Mouse (Mus musculus): ENCODE results near the gene Xpnpep1. TPM values are rescaled to one million over a fixed set of nuclear protein-coding genes. Genes with fewer than 3 reads are reported as not detected.

The Xpnpep1 gene
- polyA plus RNA-seq, 1 experiment from 2014 or later, result 146 TPM

- H3K4me2 ChIP-seq, result no peak overlapping the region
- peaks cover 56% of the 10 kb centered on the region for H3K4me1 ChIP-seq
- no peaks in the 10 kb centered on the region for H3K27me3 ChIP-seq
- H3K27ac ChIP-seq, result peak overlapping the region; percentile 69
- no peak for ATAC-seq (ENCODE audit: insufficient number of reproducible peaks, insufficient read depth, low FRiP score, low TSS enrichment, low read depth)
- 82% methylated on average over 5 of the region's 5 CpGs for WGBS
- no peaks in the 10 kb centered on the region for H3K9me3 ChIP-seq
- no peak overlapping the region for H3K4me3 ChIP-seq
- no peaks in the 10 kb centered on the region for H3K36me3 ChIP-seq
- no peak overlapping the region for H3K9ac ChIP-seq
These were observed 37.3 kb upstream of the Xpnpep1 start for GRCm38 (mm10) chr19:53077278-53077677.

- ATAC-seq (ENCODE audit: insufficient number of reproducible peaks, insufficient read depth, low FRiP score, low TSS enrichment, low read depth), result peak; percentile 59; the same call in 1 of the 2 replicates
- no peaks in the 10 kb centered on the region for H3K27me3 ChIP-seq
- WGBS, result 46% methylated on average over 18 of the region's 18 CpGs
- no peak overlapping the region for H3K4me2 ChIP-seq
- no peak overlapping the region for H3K9ac ChIP-seq
- H3K36me3 ChIP-seq, result no peaks in the 10 kb centered on the region
- peaks cover 59% of the 10 kb centered on the region for H3K4me1 ChIP-seq
- no peaks in the 10 kb centered on the region for H3K9me3 ChIP-seq
- peak overlapping the region; percentile 69 for H3K27ac ChIP-seq
- H3K4me3 ChIP-seq, result no peak overlapping the region
These were observed 36.4 kb upstream of the Xpnpep1 start for GRCm38 (mm10) chr19:53076238-53076981.

GRCm38 (mm10) chr19:53075896-53076237, 35.9 kb upstream of the Xpnpep1 start:
- WGBS, result 72% methylated on average over 11 of the region's 11 CpGs
- no peaks in the 10 kb centered on the region for H3K9me3 ChIP-seq
- H3K4me2 ChIP-seq, result no peak overlapping the region
- H3K27me3 ChIP-seq, result no peaks in the 10 kb centered on the region
- H3K9ac ChIP-seq, result no peak overlapping the region
- no peak overlapping the region for H3K4me3 ChIP-seq
- H3K36me3 ChIP-seq, result no peaks in the 10 kb centered on the region
- H3K27ac ChIP-seq, result peak overlapping the region; percentile 69
- no peak for ATAC-seq (ENCODE audit: insufficient number of reproducible peaks, insufficient read depth, low FRiP score, low TSS enrichment, low read depth)
- H3K4me1 ChIP-seq, result peaks cover 59% of the 10 kb centered on the region

GRCm38 (mm10) chr19:53074899-53075722, 35.1 kb upstream of the Xpnpep1 start:
- H3K27ac ChIP-seq, result peak overlapping the region; percentile 69; the same call in 1 of the 2 replicates
- H3K4me2 ChIP-seq, result no peak overlapping the region
- no peak overlapping the region for H3K9ac ChIP-seq
- H3K36me3 ChIP-seq, result no peaks in the 10 kb centered on the region
- no peak for ATAC-seq (ENCODE audit: insufficient number of reproducible peaks, insufficient read depth, low FRiP score, low TSS enrichment, low read depth)
- H3K4me3 ChIP-seq, result no peak overlapping the region
- 85% methylated on average over 13 of the region's 13 CpGs for WGBS
- H3K27me3 ChIP-seq, result no peaks in the 10 kb centered on the region
- peaks cover 58% of the 10 kb centered on the region for H3K4me1 ChIP-seq
- no peaks in the 10 kb centered on the region for H3K9me3 ChIP-seq

- Histone ChIP-seq H3K27me3 (no peaks in the 10 kb centered on the region), H3K4me1 (peaks cover 52% of the 10 kb centered on the region), H3K27ac (no peak overlapping the region), H3K36me3 (no peaks in the 10 kb centered on the region), H3K4me2 (no peak overlapping the region), H3K4me3 (no peak overlapping the region), H3K9me3 (no peaks in the 10 kb centered on the region), H3K9ac (no peak overlapping the region)
- no peak for ATAC-seq (ENCODE audit: insufficient number of reproducible peaks, insufficient read depth, low FRiP score, low TSS enrichment, low read depth)
- WGBS, result 97% methylated on average over 4 of the region's 4 CpGs
These were observed 33.5 kb upstream of the Xpnpep1 start for GRCm38 (mm10) chr19:53073521-53073920.

GRCm38 (mm10) chr19:53072406-53072805, 32.4 kb upstream of the Xpnpep1 start:
- 62% methylated on average over 5 of the region's 5 CpGs for WGBS
- Histone ChIP-seq H3K36me3 (no peaks in the 10 kb centered on the region), H3K9me3 (no peaks in the 10 kb centered on the region), H3K9ac (no peak overlapping the region), H3K27ac (peak overlapping the region; percentile 66; the same call in 1 of the 2 replicates), H3K4me3 (no peak overlapping the region), H3K4me2 (no peak overlapping the region), H3K4me1 (peaks cover 46% of the 10 kb centered on the region), H3K27me3 (no peaks in the 10 kb centered on the region)
- no peak for ATAC-seq (ENCODE audit: insufficient number of reproducible peaks, insufficient read depth, low FRiP score, low TSS enrichment, low read depth)

- Histone ChIP-seq H3K4me1 (peaks cover 44% of the 10 kb centered on the region), H3K9me3 (no peaks in the 10 kb centered on the region), H3K4me2 (peak overlapping the region; percentile 12; the same call in 1 of the 2 replicates), H3K27me3 (no peaks in the 10 kb centered on the region), H3K27ac (peak overlapping the region; percentile 66), H3K9ac (no peak overlapping the region), H3K4me3 (no peak overlapping the region), H3K36me3 (no peaks in the 10 kb centered on the region)
- WGBS, result 24% methylated on average over 5 of the region's 5 CpGs
- ATAC-seq (ENCODE audit: insufficient number of reproducible peaks, insufficient read depth, low FRiP score, low TSS enrichment, low read depth), result no peak
These were observed 31.6 kb upstream of the Xpnpep1 start for GRCm38 (mm10) chr19:53071651-53072050.

GRCm38 (mm10) chr19:53070870-53071269, 30.9 kb upstream of the Xpnpep1 start:
- ATAC-seq (ENCODE audit: insufficient number of reproducible peaks, insufficient read depth, low FRiP score, low TSS enrichment, low read depth), result no peak
- H3K9me3 ChIP-seq, result no peaks in the 10 kb centered on the region
- H3K27ac ChIP-seq, result no peak overlapping the region
- H3K9ac ChIP-seq, result no peak overlapping the region
- H3K4me1 ChIP-seq, result peaks cover 37% of the 10 kb centered on the region
- no peaks in the 10 kb centered on the region for H3K36me3 ChIP-seq
- H3K4me3 ChIP-seq, result no peak overlapping the region
- WGBS, result 50% methylated on average over 4 of the region's 4 CpGs
- H3K4me2 ChIP-seq, result no peak overlapping the region
- H3K27me3 ChIP-seq, result no peaks in the 10 kb centered on the region

- H3K9me3 ChIP-seq, result no peaks in the 10 kb centered on the region
- no peaks in the 10 kb centered on the region for H3K36me3 ChIP-seq
- no peaks in the 10 kb centered on the region for H3K27me3 ChIP-seq
- 67% methylated on average over 3 of the region's 3 CpGs for WGBS
- no peak for ATAC-seq (ENCODE audit: insufficient number of reproducible peaks, insufficient read depth, low FRiP score, low TSS enrichment, low read depth)
- H3K4me1 ChIP-seq, result peaks cover 41% of the 10 kb centered on the region
- no peak overlapping the region for H3K4me3 ChIP-seq
- H3K4me2 ChIP-seq, result no peak overlapping the region
- no peak overlapping the region for H3K9ac ChIP-seq
- no peak overlapping the region for H3K27ac ChIP-seq
These were observed 29.4 kb upstream of the Xpnpep1 start for GRCm38 (mm10) chr19:53069451-53069850.

GRCm38 (mm10) chr19:53066934-53067333, 26.9 kb upstream of the Xpnpep1 start:
- Histone ChIP-seq H3K9me3 (no peaks in the 10 kb centered on the region), H3K9ac (no peak overlapping the region), H3K27me3 (no peaks in the 10 kb centered on the region), H3K4me2 (peak overlapping the region; percentile 22; the same call in 1 of the 2 replicates), H3K36me3 (no peaks in the 10 kb centered on the region), H3K27ac (no peak overlapping the region), H3K4me3 (no peak overlapping the region), H3K4me1 (peaks cover 37% of the 10 kb centered on the region)
- no peak for ATAC-seq (ENCODE audit: insufficient number of reproducible peaks, insufficient read depth, low FRiP score, low TSS enrichment, low read depth)
- WGBS, result 32% methylated on average over 10 of the region's 10 CpGs

- no peak overlapping the region for H3K27ac ChIP-seq
- no peak for ATAC-seq (ENCODE audit: insufficient number of reproducible peaks, insufficient read depth, low FRiP score, low TSS enrichment, low read depth)
- no peak overlapping the region for H3K4me3 ChIP-seq
- H3K27me3 ChIP-seq, result no peaks in the 10 kb centered on the region
- H3K9me3 ChIP-seq, result no peaks in the 10 kb centered on the region
- H3K36me3 ChIP-seq, result no peaks in the 10 kb centered on the region
- WGBS, result 45% methylated on average over 9 of the region's 9 CpGs
- H3K9ac ChIP-seq, result no peak overlapping the region
- H3K4me2 ChIP-seq, result peak overlapping the region; percentile 22; the same call in 1 of the 2 replicates
- peaks cover 33% of the 10 kb centered on the region for H3K4me1 ChIP-seq
These were observed 26.5 kb upstream of the Xpnpep1 start for GRCm38 (mm10) chr19:53066531-53066930.

GRCm38 (mm10) chr19:53064972-53065361, 25.0 kb upstream of the Xpnpep1 start:
- no peak overlapping the region for H3K4me3 ChIP-seq
- 16% methylated on average over 8 of the region's 8 CpGs for WGBS
- H3K27ac ChIP-seq, result peak overlapping the region; percentile 28; the same call in 1 of the 2 replicates
- no peaks in the 10 kb centered on the region for H3K36me3 ChIP-seq
- H3K4me1 ChIP-seq, result peaks cover 21% of the 10 kb centered on the region
- ATAC-seq (ENCODE audit: insufficient number of reproducible peaks, insufficient read depth, low FRiP score, low TSS enrichment, low read depth), result no peak
- no peak overlapping the region for H3K9ac ChIP-seq
- H3K4me2 ChIP-seq, result no peak overlapping the region
- H3K27me3 ChIP-seq, result no peaks in the 10 kb centered on the region
- no peaks in the 10 kb centered on the region for H3K9me3 ChIP-seq

Measured in embryonic facial prominence, embryonic 13.5 days (tissue).